Mouse (Mus musculus) layer of hippocampus, postnatal 14 days (tissue): ENCODE measurements around the gene Pramef20. TPM values are rescaled to one million over a fixed set of nuclear protein-coding genes. Genes with fewer than 3 reads are reported as not detected.
"Not testable (repeated sequence)": the region's sequence is repeated elsewhere in the genome, so short reads cannot be mapped to it uniquely, and the experiment has no call there.

Experiments
- DNase-seq, 2 experiments: peaks; one replicate each; pipeline ENCODE4 v3.0.0; 2021 to 2022; ENCODE audit warnings: low spot score in 2 of 2, mixed read lengths in 1 of 2
- long read RNA-seq, 2 experiments: library from polyadenylated mRNA; stranded (forward); transcript quantifications; one replicate each; pipeline ENCODE4 v2.0.0; 2021
- total RNA-seq, 2 experiments: library from RNA; stranded (reverse); gene quantifications; 2 replicates each; pipeline ENCODE4 v1.2.3; 2021

Pramef20 gene
- total RNA-seq, result not detected
- long read RNA-seq, experiment 1, result 0 reads
- long read RNA-seq, experiment 2, result 0 reads

DNA sequence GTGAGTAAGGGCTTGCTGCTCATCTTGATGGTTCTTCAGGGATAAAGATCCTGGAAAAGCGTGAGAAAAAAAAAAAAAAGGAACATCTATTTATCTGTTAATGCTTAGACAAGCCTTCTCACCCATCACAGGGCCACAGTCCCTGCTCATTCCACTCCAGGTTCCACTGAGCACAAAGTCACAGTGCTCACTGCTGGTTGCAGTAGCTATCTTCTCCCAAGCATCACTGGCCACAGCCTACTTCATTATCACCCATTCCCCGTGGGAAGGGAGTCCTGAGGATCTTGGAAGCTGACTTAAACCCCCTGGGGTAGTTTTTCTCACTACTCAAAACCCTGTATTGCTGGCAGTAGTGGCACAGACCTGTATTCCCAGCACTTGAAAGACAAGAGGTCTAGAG is at the start of gene Pramef20:
Gene Pramef20, minus strand, starts transcription at position 23 of the 400 bp plus-strand sequence.
- DNase-seq, result no peak

DNA sequence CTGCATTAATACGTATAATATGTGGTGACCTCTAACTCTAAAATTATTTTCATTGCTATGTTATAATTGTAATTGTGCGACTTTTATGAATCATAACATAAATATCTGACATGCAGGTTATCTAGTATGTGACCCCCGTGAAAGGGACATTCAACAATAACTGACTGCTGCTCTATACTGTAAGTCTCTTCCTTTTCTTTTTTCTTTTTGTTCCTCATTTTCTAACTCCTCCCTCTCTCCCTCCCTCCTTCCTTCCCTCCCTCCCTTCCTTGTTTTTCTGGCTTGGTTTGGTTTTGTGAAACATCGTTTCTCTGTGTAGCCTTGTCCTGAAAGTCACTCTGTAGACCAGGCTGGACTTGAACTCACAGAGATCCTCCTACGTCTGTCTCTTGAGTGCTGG is 46.9 kb upstream of the Pramef20 start:
- no peak for DNase-seq

DNA sequence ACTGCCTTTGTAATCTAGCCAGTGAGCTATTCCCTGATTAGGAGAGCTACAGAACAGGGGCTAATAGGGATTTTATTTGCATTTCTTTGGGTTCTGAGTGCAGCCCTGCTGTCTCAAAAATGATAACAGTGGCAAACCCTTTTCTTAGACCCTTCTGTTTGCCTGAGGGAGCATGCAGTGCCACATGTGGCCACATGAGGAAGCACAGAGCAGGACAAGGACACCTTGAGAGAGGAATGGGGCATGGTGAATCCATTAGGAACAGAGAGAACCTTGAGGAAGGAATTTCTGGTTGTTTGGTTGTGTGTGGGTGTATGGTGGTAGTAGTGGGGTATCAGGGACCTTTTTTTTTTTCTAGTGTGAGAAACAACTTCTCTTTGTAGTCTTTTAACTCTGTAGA is 42.9 kb upstream of the Pramef20 start:
- no peak for DNase-seq

DNA sequence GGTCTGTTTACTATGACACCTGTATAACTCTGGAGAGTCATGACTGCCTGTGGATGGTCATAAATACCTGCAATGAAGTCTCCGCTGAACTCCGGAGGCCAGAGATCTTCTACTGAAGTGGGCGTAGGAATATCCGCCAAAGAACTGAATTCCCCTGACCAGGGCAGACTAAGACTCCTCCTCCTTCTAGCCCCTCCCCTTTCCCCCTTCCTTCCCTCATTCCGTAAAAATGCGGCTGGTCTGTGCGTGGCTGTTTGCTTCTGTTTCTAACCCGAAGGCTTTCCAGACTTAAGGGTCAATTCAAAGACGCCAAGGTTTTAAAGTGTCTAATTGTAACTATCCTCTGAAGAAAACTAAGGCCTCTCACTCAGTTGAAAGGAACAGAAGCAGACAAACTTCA is 30.6 kb upstream of the Pramef20 start, which contains the start of gene Pramef12:
Gene Pramef12, minus strand, starts transcription at position 175 of the 400 bp plus-strand sequence.
- no peak for DNase-seq

DNA sequence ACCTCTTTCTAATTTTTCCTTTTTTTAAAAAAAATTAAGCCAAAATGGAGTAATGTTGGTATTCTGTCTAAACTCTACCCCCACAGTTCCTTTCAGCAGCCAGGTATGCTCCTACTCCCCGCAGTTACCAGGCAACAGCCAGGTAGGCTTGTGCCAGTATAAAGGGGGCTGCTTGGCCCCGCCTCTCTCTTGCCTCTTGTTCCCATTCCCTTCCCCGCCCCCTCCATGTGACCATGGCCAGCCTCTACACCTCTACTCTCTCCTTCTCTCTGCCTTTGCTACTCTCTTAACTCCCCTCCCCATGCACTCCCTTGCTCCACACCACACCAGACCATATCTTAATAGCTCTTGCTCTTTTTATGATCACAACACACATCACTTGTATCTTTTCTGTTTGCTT is 28.5 kb upstream of the Pramef20 start:
- no peak for DNase-seq

DNA sequence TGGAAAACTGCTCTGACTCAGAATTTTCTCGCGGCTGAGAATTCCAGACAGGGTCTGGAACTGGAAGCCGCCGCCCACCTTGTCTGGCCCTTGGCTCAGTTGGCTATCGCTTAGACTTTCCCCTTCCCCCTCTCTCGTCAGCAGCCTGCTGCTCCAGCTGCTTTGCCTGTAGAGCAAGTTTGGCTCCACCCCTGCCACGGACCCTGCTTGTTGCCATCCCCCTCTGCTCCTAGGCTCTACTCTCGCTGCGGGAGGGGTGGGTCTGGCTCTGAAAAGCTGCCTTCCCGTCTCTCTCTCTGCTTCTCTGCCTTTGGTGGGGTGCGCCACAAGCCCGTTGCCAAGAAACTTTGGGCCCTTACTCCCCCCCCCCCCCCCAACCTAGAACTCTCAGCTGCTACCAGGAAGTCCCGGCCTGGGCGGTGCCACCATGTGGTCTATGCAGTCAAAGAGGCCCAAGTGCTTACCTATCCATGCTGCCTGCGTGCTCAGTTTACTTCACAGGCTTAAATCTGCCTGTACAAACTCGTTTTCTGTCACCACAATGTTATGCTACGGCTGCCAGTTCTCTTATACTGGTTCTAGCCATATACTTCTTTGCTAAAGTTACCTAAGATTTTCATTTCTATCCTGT is 26.8 kb upstream of the Pramef20 start:
- no peak for DNase-seq

DNA sequence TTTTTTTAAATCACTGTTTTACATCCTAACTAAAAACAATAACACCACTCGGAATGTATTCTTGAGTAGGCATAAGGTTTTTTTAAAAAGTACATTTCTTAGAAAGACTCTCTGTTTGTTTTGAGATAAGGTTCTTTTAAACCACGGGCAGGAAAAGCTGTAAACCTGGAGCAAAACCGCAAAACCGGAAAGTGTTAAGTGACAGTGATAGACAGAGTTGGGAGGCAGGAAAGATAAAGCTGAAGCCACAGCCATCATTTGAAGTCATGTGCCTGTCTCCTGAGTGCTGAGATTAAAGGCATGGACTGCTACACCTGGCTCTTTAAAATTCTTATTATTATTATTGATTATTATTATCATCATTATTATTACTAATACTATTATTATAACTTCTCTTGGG is 25.0 kb upstream of the Pramef20 start:
- no peak for DNase-seq

DNA sequence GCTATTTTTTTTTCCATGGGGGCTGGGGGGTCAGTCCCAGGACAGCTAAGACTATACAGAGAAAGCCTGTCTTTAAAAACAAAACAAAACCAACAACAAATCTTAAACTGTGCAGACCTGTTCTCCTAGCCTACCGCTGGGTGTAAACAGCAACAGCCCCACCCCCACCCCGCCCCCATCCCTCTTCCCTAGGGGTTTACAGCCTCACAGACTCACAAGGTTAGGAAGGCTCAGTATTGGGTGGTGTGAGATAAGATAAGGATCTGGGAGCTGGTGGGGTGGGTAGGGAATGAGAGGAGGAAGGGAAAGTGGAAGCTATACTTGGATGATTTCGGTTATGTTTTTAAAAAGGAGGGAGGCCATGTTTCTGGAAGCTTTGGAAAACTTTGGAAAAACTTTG is 18.6 kb upstream of the Pramef20 start:
- no peak for DNase-seq

DNA sequence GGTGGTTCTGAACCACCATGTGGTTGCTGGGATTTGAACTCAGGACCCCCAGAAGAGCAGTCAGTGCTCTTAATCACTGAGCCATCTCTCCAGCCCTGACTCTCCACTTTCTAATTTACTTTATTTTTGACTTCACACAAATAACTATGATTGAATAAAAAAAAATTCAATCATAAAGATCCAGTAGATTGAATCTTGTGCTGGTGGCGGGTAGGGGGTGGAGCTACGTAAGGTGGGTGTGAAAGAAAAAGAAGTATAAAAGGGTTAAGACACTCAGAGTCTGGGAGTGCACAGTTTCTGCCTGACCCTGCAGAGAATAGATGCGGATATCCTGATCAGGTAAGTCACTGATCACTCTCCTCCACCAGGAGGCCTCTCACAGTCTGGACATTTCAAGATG is 20.1 kb downstream of the Pramef20 start, which contains the start of gene Gm13119:
Gene Gm13119, plus strand, starts transcription at position 301 of the 400 bp plus-strand sequence.
- not testable (repeated sequence) for DNase-seq

DNA sequence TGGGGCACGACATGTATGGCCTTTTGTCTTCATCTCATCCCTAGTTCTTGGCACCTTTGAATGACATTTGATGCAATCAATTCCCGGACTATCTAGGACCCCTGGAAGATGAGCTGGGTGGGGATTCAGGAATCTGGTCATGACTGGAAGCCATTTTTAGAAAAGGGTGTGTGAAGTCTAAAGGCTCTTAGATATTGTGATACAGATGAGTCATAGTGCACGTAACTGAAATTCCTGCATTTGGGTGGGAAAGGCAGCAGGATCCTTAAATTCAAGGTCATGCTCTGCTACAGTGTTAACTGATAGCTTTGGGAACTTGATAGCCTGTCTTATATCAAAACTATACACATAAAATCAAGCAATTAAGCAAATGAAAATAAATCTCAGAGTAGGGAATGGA is 41.9 kb downstream of the Pramef20 start:
- not testable (repeated sequence) for DNase-seq

DNA sequence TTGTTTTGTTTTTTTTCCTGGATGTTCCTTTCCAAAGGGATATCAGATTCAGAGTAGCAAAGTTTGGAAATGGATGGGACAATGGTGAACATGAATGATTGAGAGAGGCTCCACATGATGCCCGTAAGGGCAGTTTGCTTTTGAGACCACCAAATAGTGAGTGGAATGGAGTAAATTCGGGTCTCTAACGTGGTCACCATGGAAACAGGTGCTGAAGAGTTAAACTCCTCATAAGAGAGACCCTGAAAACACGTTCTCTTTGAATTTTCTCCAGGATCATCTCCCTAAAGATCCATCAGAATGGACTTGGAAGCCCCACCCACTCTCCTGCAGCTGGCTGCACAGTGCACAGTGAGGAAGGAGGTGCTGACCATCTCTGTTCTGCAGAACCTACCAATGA is 47.8 kb downstream of the Pramef20 start, which contains the start of gene Gm13128:
Gene Gm13128, plus strand, starts transcription at position 301 of the 400 bp plus-strand sequence.
- DNase-seq, result not testable (repeated sequence)

Other genes with a start within 250 kb of the Pramef20 start
- gene Oog3, start 215.3 kb downstream of the Pramef20 start, total RNA-seq, result not detected
- gene Oog2, start 187.2 kb downstream of the Pramef20 start, total RNA-seq, result not detected
- not detected for gene C87977, start 164.6 kb downstream of the Pramef20 start, total RNA-seq
- gene Pramel5, start 97.4 kb downstream of the Pramef20 start, total RNA-seq, result not detected
- not detected for gene Gm13128, start 47.7 kb downstream of the Pramef20 start, total RNA-seq
- not detected for gene Gm13119, start 20.0 kb downstream of the Pramef20 start, total RNA-seq
- gene Pramef12, start 30.5 kb upstream of the Pramef20 start, total RNA-seq, result not detected
- gene 1700012P22Rik, start 60.8 kb upstream of the Pramef20 start, total RNA-seq, result under 1 TPM in 1 of 2 experiments, not detected in 1; 0.58 TPM
- not detected for gene Gm9944, start 75.4 kb upstream of the Pramef20 start, total RNA-seq
- not detected for gene Aadacl3, start 85.8 kb upstream of the Pramef20 start, total RNA-seq
- gene 9430007A20Rik, start 141.9 kb upstream of the Pramef20 start, total RNA-seq, result not detected
- not detected for gene Gm13124, start 187.2 kb upstream of the Pramef20 start, total RNA-seq
- not detected for gene Aadacl4, start 235.8 kb upstream of the Pramef20 start, total RNA-seq